ENCODE assay signal across 8 mouse cellular contexts in genomic region chr2:75980933-75981439, GRCm38 (mm10). TPM values are rescaled to one million over a fixed set of nuclear protein-coding genes. Genes with fewer than 3 reads are reported as not detected.
DNase-seq lines count a peak whose midpoint lies in the region; ATAC-seq and TF ChIP-seq lines count a peak whose summit lies in the region.
"Not testable (repeated sequence)": the region's sequence is repeated elsewhere in the genome, so short reads cannot be mapped to it uniquely, and the experiment has no call there.

No protein-coding gene starts in this region.

- not testable (repeated sequence) for TF ChIP-seq CTCF in ES-Bruce4 (IDR thresholded peaks at IDR 0.05; ENCODE audit: low read depth, low read length); liver, adult 2 months (IDR thresholded peaks at IDR 0.05; ENCODE audit: low read depth, low read length)

- H3K9ac ChIP-seq in ES-Bruce4 (ENCODE audit: low read depth, poor library complexity, severe bottlenecking); embryonic facial prominence, embryonic 14.5 days (ENCODE audit: low read depth, low read length); hindbrain, embryonic 12.5 days; neural tube, embryonic 14.5 days (replicated peaks; ENCODE audit: low read depth, low read length): not testable (repeated sequence)
- H3K9ac ChIP-seq in kidney, embryonic 14.5 days (ENCODE audit: low read depth, low read length) = peak overlapping the region; percentile 53; the same call in 1 of the 2 replicates
- H3K9ac ChIP-seq in liver, adult 2 months (ENCODE audit: low read depth, low read length) = peak overlapping the region; percentile 68; the same call in 1 of the 2 replicates

- H3K79me2 ChIP-seq in liver, adult 2 months (ENCODE audit: control insufficient read depth, insufficient read depth, low read length) = not testable (repeated sequence)

- H3K27ac ChIP-seq in ES-Bruce4 (ENCODE audit: insufficient read depth, low read length); embryonic facial prominence, embryonic 14.5 days (replicated peaks; ENCODE audit: low read depth, low read length); hindbrain, embryonic 12.5 days; kidney, embryonic 14.5 days (ENCODE audit: low read depth, low read length); liver, adult 2 months (replicated peaks; ENCODE audit: insufficient read depth, low read depth, low read length); neural tube, embryonic 14.5 days (ENCODE audit: low read depth, low read length): not testable (repeated sequence)
- peak overlapping the region; percentile 91; the same call in 1 of the 2 replicates for H3K27ac ChIP-seq in midbrain, embryonic 10.5 days (replicated peaks)

- not testable (repeated sequence) for H3K27me3 ChIP-seq in ES-Bruce4 (ENCODE audit: control insufficient read depth, insufficient read depth, low read length, poor library complexity, severe bottlenecking); embryonic facial prominence, embryonic 14.5 days (replicated peaks; ENCODE audit: control insufficient read depth, insufficient read depth, low read length); hindbrain, embryonic 12.5 days; kidney, embryonic 14.5 days (ENCODE audit: control insufficient read depth, insufficient read depth, low read length); liver, adult 2 months (ENCODE audit: control insufficient read depth, insufficient read depth, low read length); midbrain, embryonic 10.5 days (ENCODE audit: low read depth, poor library complexity, severe bottlenecking); neural tube, embryonic 14.5 days (ENCODE audit: control insufficient read depth, insufficient read depth, low read length)

- ATAC-seq in embryonic facial prominence, embryonic 14.5 days (ENCODE audit: low read depth); hindbrain, embryonic 12.5 days (ENCODE audit: low FRiP score); neural tube, embryonic 14.5 days (ENCODE audit: low read depth): not testable (repeated sequence)
- peak; percentile 13; the same call in 1 of the 2 replicates for ATAC-seq in kidney, embryonic 14.5 days (ENCODE audit: low FRiP score, low TSS enrichment)

- peak overlapping the region; percentile 55 for H3K4me3 ChIP-seq in ES-Bruce4 (ENCODE audit: low read depth, low read length)
- peak overlapping the region; percentile 47 for H3K4me3 ChIP-seq in embryonic facial prominence, embryonic 14.5 days (ENCODE audit: low read depth, low read length)
- peak overlapping the region; percentile 45 for H3K4me3 ChIP-seq in hindbrain, embryonic 12.5 days
- peak overlapping the region; percentile 46; the same call in 1 of the 2 replicates for H3K4me3 ChIP-seq in kidney, embryonic 14.5 days (ENCODE audit: low read length)
- H3K4me3 ChIP-seq in liver, adult 2 months (ENCODE audit: insufficient read depth, low read depth, low read length) = peak overlapping the region; percentile 60; the same call in 1 of the 2 replicates
- peak overlapping the region; percentile 58 for H3K4me3 ChIP-seq in midbrain, embryonic 10.5 days
- peak overlapping the region; percentile 42 for H3K4me3 ChIP-seq in neural tube, embryonic 14.5 days (ENCODE audit: low read depth, low read length)

- not testable (repeated sequence) for TF ChIP-seq POLR2A in ES-Bruce4 (IDR thresholded peaks at IDR 0.05; ENCODE audit: insufficient read depth, low read length); liver, adult 2 months (IDR thresholded peaks at IDR 0.05; ENCODE audit: extremely low read depth, insufficient read depth, low read length)

- peak overlapping the region; percentile 63 for H3K4me2 ChIP-seq in embryonic facial prominence, embryonic 14.5 days (ENCODE audit: low read depth, low read length)
- peak overlapping the region; percentile 64 for H3K4me2 ChIP-seq in hindbrain, embryonic 12.5 days (replicated peaks)
- H3K4me2 ChIP-seq in kidney, embryonic 14.5 days (replicated peaks; ENCODE audit: low read depth, low read length) = peak overlapping the region; percentile 53
- H3K4me2 ChIP-seq in neural tube, embryonic 14.5 days (ENCODE audit: low read depth, low read length) = peak overlapping the region; percentile 52

- H3K4me1 ChIP-seq in ES-Bruce4 (ENCODE audit: control insufficient read depth, insufficient read depth, low read length); embryonic facial prominence, embryonic 14.5 days (ENCODE audit: control insufficient read depth, insufficient read depth, low read length); hindbrain, embryonic 12.5 days; kidney, embryonic 14.5 days (ENCODE audit: control insufficient read depth, insufficient read depth, low read length); liver, adult 2 months (ENCODE audit: control insufficient read depth, insufficient read depth, low read length); neural tube, embryonic 14.5 days (ENCODE audit: control insufficient read depth, insufficient read depth, low read length): not testable (repeated sequence)
- peaks cover 13% of the 10 kb centered on the region for H3K4me1 ChIP-seq in midbrain, embryonic 10.5 days

- DNase-seq in embryonic facial prominence, embryonic 14.5 days (ENCODE audit: low spot score); liver, adult 2 months (ENCODE audit: extremely low read depth, low read depth, low spot score); midbrain, embryonic 10.5 days (ENCODE audit: low spot score): not testable (repeated sequence)
- peak; percentile 93 for DNase-seq in heart, adult 11 months

- not testable (repeated sequence) for TF ChIP-seq EP300 in ES-Bruce4 (IDR thresholded peaks at IDR 0.05; ENCODE audit: insufficient read depth, low read depth, low read length)

- H3K9me3 ChIP-seq in ES-Bruce4 (replicated peaks; ENCODE audit: control insufficient read depth, insufficient read depth, low read length, poor library complexity, severe bottlenecking); embryonic facial prominence, embryonic 14.5 days (ENCODE audit: control insufficient read depth, low read length); hindbrain, embryonic 12.5 days (replicated peaks); kidney, embryonic 14.5 days (ENCODE audit: control insufficient read depth, low read length); midbrain, embryonic 10.5 days (replicated peaks); neural tube, embryonic 14.5 days (ENCODE audit: control insufficient read depth, low read length): not testable (repeated sequence)

- H3K36me3 ChIP-seq in ES-Bruce4 (ENCODE audit: control insufficient read depth, insufficient read depth, low read length, poor library complexity, severe bottlenecking); embryonic facial prominence, embryonic 14.5 days (ENCODE audit: control insufficient read depth, insufficient read depth, low read length); hindbrain, embryonic 12.5 days; kidney, embryonic 14.5 days (ENCODE audit: control insufficient read depth, insufficient read depth, low read length); liver, adult 2 months (ENCODE audit: control insufficient read depth, insufficient read depth, low read length); midbrain, embryonic 10.5 days; neural tube, embryonic 14.5 days (ENCODE audit: control insufficient read depth, insufficient read depth, low read length): not testable (repeated sequence)

- WGBS in embryonic facial prominence, embryonic 14.5 days = 95% methylated on average over 13 of the region's 13 CpGs
- 95% methylated on average over 13 of the region's 13 CpGs for WGBS in hindbrain, embryonic 12.5 days
- 97% methylated on average over 12 of the region's 13 CpGs for WGBS in kidney, embryonic 14.5 days
- 84% methylated on average over 13 of the region's 13 CpGs for WGBS in liver, adult 2 months
- 97% methylated on average over 13 of the region's 13 CpGs for WGBS in midbrain, embryonic 10.5 days
- 97% methylated on average over 13 of the region's 13 CpGs for WGBS in neural tube, embryonic 14.5 days

RNA-seq across cellular contexts. Expression of gene Ttc30a1, which starts 0.8 kb away (rescaled TPM):
- polyA plus RNA-seq in ES-Bruce4 (2011; ENCODE audit: insufficient read depth, insufficient read length, low read depth, missing spikeins) = 2.6 and 3.3 TPM in 2 replicates
- polyA plus RNA-seq in embryonic facial prominence, embryonic 14.5 days (2014; fragmentation: Nextera tagmentation; extraction: Ambion mirVana) = 7.4 and 7.8 TPM in 2 replicates
- 8.3 and 9.2 TPM in 2 replicates for polyA plus RNA-seq in hindbrain, embryonic 12.5 days (2016; fragmentation: Nextera tagmentation; extraction: Ambion mirVana)
- polyA plus RNA-seq in kidney, embryonic 14.5 days (2014; fragmentation: Nextera tagmentation; extraction: Ambion mirVana) = 7.3 and 8.5 TPM in 2 replicates
- total RNA-seq in liver, adult 2 months (2014; rRNA removed) = 1.3 and 1.4 TPM in 2 replicates
- 0.92 and 0.98 TPM in 2 replicates for polyA plus RNA-seq in liver, adult 2 months (2012; rRNA removed)
- polyA plus RNA-seq in midbrain, embryonic 10.5 days (2016; fragmentation: Nextera tagmentation; extraction: Ambion mirVana) = 11.8 and 12.0 TPM in 2 replicates
- 7.7 and 7.9 TPM in 2 replicates for polyA plus RNA-seq in neural tube, embryonic 14.5 days (2014; fragmentation: Nextera tagmentation; extraction: Ambion mirVana)

RNA-seq across cellular contexts. Expression of gene Ttc30a2, which starts 3.0 kb away (rescaled TPM):
- polyA plus RNA-seq in ES-Bruce4 (2011; ENCODE audit: insufficient read depth, insufficient read length, low read depth, missing spikeins) = not detected in 2 replicates
- 0.43 and 0.56 TPM in 2 replicates for polyA plus RNA-seq in embryonic facial prominence, embryonic 14.5 days (2014; fragmentation: Nextera tagmentation; extraction: Ambion mirVana)
- polyA plus RNA-seq in hindbrain, embryonic 12.5 days (2016; fragmentation: Nextera tagmentation; extraction: Ambion mirVana) = 0.76 and 1.2 TPM in 2 replicates
- 0.46 and 0.76 TPM in 2 replicates for polyA plus RNA-seq in kidney, embryonic 14.5 days (2014; fragmentation: Nextera tagmentation; extraction: Ambion mirVana)
- 0.18 and 0.27 TPM in 2 replicates for total RNA-seq in liver, adult 2 months (2014; rRNA removed)
- polyA plus RNA-seq in liver, adult 2 months (2012; rRNA removed) = 0.09 and 0.22 TPM in 2 replicates
- 0.39 and 0.58 TPM in 2 replicates for polyA plus RNA-seq in midbrain, embryonic 10.5 days (2016; fragmentation: Nextera tagmentation; extraction: Ambion mirVana)
- 1.2 and 1.8 TPM in 2 replicates for polyA plus RNA-seq in neural tube, embryonic 14.5 days (2014; fragmentation: Nextera tagmentation; extraction: Ambion mirVana)

RNA-seq across cellular contexts. Expression of gene Ttc30b, which starts 42.6 kb away (rescaled TPM):
- polyA plus RNA-seq in ES-Bruce4 (2011; ENCODE audit: insufficient read depth, insufficient read length, low read depth, missing spikeins) = 0.87 and 1.2 TPM in 2 replicates
- polyA plus RNA-seq in embryonic facial prominence, embryonic 14.5 days (2014; fragmentation: Nextera tagmentation; extraction: Ambion mirVana) = 14.8 and 15.0 TPM in 2 replicates
- 14.4 and 15.3 TPM in 2 replicates for polyA plus RNA-seq in hindbrain, embryonic 12.5 days (2016; fragmentation: Nextera tagmentation; extraction: Ambion mirVana)
- polyA plus RNA-seq in kidney, embryonic 14.5 days (2014; fragmentation: Nextera tagmentation; extraction: Ambion mirVana) = 8.3 and 10.8 TPM in 2 replicates
- 5.5 and 8.7 TPM in 2 replicates for total RNA-seq in liver, adult 2 months (2014; rRNA removed)
- 3.5 and 4.1 TPM in 2 replicates for polyA plus RNA-seq in liver, adult 2 months (2012; rRNA removed)
- polyA plus RNA-seq in midbrain, embryonic 10.5 days (2016; fragmentation: Nextera tagmentation; extraction: Ambion mirVana) = 7.2 and 7.9 TPM in 2 replicates
- polyA plus RNA-seq in neural tube, embryonic 14.5 days (2014; fragmentation: Nextera tagmentation; extraction: Ambion mirVana) = 18.3 and 20.2 TPM in 2 replicates
